Mouse (Mus musculus): ENCODE measurements around the gene Gm5737.

- TF ChIP-seq CTCF (IDR thresholded peaks at IDR 0.05; ENCODE audit: insufficient read depth, low read depth, low read length) (no peak), POLR2A (IDR thresholded peaks at IDR 0.05; ENCODE audit: insufficient read depth, low read depth, low read length) (no peak)
Measured at GRCm38 (mm10) chr7:120795544-120795943, 16.6 kb upstream of the Gm5737 start.
